Mouse (Mus musculus) heart, embryonic 13.5 days (tissue): ENCODE measurements around the gene Cks1b. TPM values are rescaled to one million over a fixed set of nuclear protein-coding genes. Genes with fewer than 3 reads are reported as not detected.

Experiments used
- ATAC-seq: fragments of 200-750 bp; cut with Nextera tagmentation; 2 replicates; pipeline ENCODE4 v1.8.0; 2017; ENCODE audit warnings: moderate TSS enrichment; ENCODE audit not compliant: insufficient number of reproducible peaks, low FRiP score, low TSS enrichment; ENCODE audit errors: extremely low read depth
- H3K27ac ChIP-seq: fragments of 300-500 bp; sonication (generic); replicated peaks from 2 replicates; pipeline ENCODE4 v1.5.1; 2015; ENCODE audit warnings: moderate library complexity, mild to moderate bottlenecking, inconsistent platforms
- H3K27me3 ChIP-seq: fragments of 300-500 bp; sonication (generic); replicated peaks from 2 replicates; pipeline ENCODE4 v1.6.1; 2015; ENCODE audit warnings: mild to moderate bottlenecking, inconsistent platforms
- H3K36me3 ChIP-seq: fragments of 300-500 bp; sonication (generic); 2 replicates; pipeline ENCODE4 v1.6.1; 2015; ENCODE audit warnings: mild to moderate bottlenecking, inconsistent platforms
- H3K4me1 ChIP-seq: fragments of 300-500 bp; sonication (generic); 2 replicates; pipeline ENCODE4 v1.6.1; 2015; ENCODE audit warnings: inconsistent platforms
- H3K4me2 ChIP-seq: fragments of 300-500 bp; sonication (generic); 2 replicates; pipeline ENCODE4 v1.6.1; 2015; ENCODE audit warnings: inconsistent platforms, mild to moderate bottlenecking, moderate library complexity
- H3K4me3 ChIP-seq: fragments of 300-500 bp; sonication (generic); 2 replicates; pipeline ENCODE4 v1.5.1; 2015; ENCODE audit warnings: moderate library complexity, mild to moderate bottlenecking, inconsistent platforms
- H3K9ac ChIP-seq: fragments of 300-500 bp; sonication (generic); 2 replicates; pipeline ENCODE4 v1.6.1; 2015; ENCODE audit warnings: inconsistent platforms, mild to moderate bottlenecking, moderate library complexity
- H3K9me3 ChIP-seq: fragments of 300-500 bp; sonication (generic); 2 replicates; pipeline ENCODE4 v1.6.1; 2016; ENCODE audit warnings: inconsistent platforms
- WGBS: fragments of 180-500 bp; shearing (Covaris S2); methylation state at CpG from one replicate; pipeline ENCODE4 v1.1.7; 2015; ENCODE audit warnings: mixed read lengths; 5-methylcytosine and 5-hydroxymethylcytosine counted together
- polyA plus RNA-seq: library from polyadenylated mRNA; unstranded; fragments of >200 nt; fragmentation: Nextera tagmentation; extraction: Ambion mirVana; gene quantifications from 2 replicates; pipeline ENCODE4 v1.2.1, GENCODE M21; 2015

Gene Cks1b
- polyA plus RNA-seq, 1 experiment from 2014 or later, result 339 TPM

- Histone ChIP-seq H3K4me3 (no peak overlapping the region), H3K36me3 (no peaks in the 10 kb centered on the region), H3K9me3 (no peaks in the 10 kb centered on the region), H3K27me3 (no peaks in the 10 kb centered on the region), H3K9ac (no peak overlapping the region), H3K27ac (no peak overlapping the region), H3K4me1 (peaks cover 55% of the 10 kb centered on the region), H3K4me2 (no peak overlapping the region)
- ATAC-seq, result no peak
- 67% methylated on average over 17 of the region's 17 CpGs for WGBS
Observed at GRCm38 (mm10) chr3:89386438-89387420, 31.5 kb downstream of the Cks1b start.

GRCm38 (mm10) chr3:89385451-89385850 is 32.7 kb downstream of the Cks1b start:
- no peak overlapping the region for H3K4me2 ChIP-seq
- no peaks in the 10 kb centered on the region for H3K9me3 ChIP-seq
- H3K9ac ChIP-seq, result no peak overlapping the region
- H3K4me3 ChIP-seq, result no peak overlapping the region
- 43% methylated on average over 11 of the region's 11 CpGs for WGBS
- H3K27ac ChIP-seq, result no peak overlapping the region
- H3K36me3 ChIP-seq, result peaks cover 10% of the 10 kb centered on the region
- H3K27me3 ChIP-seq, result no peaks in the 10 kb centered on the region
- no peak for ATAC-seq
- peaks cover 42% of the 10 kb centered on the region for H3K4me1 ChIP-seq

- Histone ChIP-seq H3K27ac (no peak overlapping the region), H3K4me3 (no peak overlapping the region), H3K4me2 (no peak overlapping the region), H3K27me3 (no peaks in the 10 kb centered on the region), H3K4me1 (peaks cover 33% of the 10 kb centered on the region), H3K36me3 (peaks cover 20% of the 10 kb centered on the region), H3K9ac (peak overlapping the region; percentile 28; the same call in 1 of the 2 replicates), H3K9me3 (no peaks in the 10 kb centered on the region)
- WGBS, result 74% methylated on average over 12 of the region's 12 CpGs
- ATAC-seq, result no peak
Observed at GRCm38 (mm10) chr3:89384331-89385076, 33.7 kb downstream of the Cks1b start.

GRCm38 (mm10) chr3:89383651-89384255 is 34.4 kb downstream of the Cks1b start:
- H3K4me1 ChIP-seq, result peaks cover 31% of the 10 kb centered on the region

DNA sequence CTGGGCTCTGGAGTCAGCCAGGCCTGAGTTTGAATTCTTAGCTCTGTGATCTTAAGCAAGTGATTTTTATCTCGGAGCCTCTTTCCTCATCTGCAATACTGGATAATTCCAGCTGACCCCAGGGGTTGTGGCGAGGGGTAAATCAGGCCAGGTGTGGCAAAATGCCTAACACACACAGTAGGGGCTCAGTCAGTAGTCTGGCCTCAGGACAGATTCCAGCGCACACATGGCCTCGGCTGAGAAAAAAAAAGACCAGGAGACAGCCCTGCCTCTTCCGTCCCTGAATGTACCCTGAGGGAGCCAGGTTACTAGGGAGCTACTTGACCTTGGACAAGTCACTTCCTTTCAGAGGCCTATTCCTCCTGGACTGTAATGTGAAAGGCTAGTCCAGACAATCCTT is 35.2 kb downstream of the Cks1b start:
- no peak overlapping the region for H3K27ac ChIP-seq
- H3K9ac ChIP-seq, result no peak overlapping the region
- H3K27me3 ChIP-seq, result no peaks in the 10 kb centered on the region
- no peak for ATAC-seq
- H3K9me3 ChIP-seq, result no peaks in the 10 kb centered on the region
- H3K4me2 ChIP-seq, result no peak overlapping the region
- H3K4me3 ChIP-seq, result no peak overlapping the region
- peaks cover 32% of the 10 kb centered on the region for H3K4me1 ChIP-seq
- peaks cover 26% of the 10 kb centered on the region for H3K36me3 ChIP-seq
- WGBS, result 64% methylated on average over 5 of the region's 5 CpGs

More at GRCm38 (mm10) chr3:89383651-89384255, 34.4 kb downstream of the Cks1b start:
- H3K9ac ChIP-seq, result no peak overlapping the region
- peaks cover 26% of the 10 kb centered on the region for H3K36me3 ChIP-seq
- no peak for ATAC-seq
- H3K4me3 ChIP-seq, result no peak overlapping the region
- H3K4me2 ChIP-seq, result no peak overlapping the region
- no peak overlapping the region for H3K27ac ChIP-seq
- 78% methylated on average over 5 of the region's 5 CpGs for WGBS
- H3K27me3 ChIP-seq, result no peaks in the 10 kb centered on the region
- H3K9me3 ChIP-seq, result no peaks in the 10 kb centered on the region

DNA sequence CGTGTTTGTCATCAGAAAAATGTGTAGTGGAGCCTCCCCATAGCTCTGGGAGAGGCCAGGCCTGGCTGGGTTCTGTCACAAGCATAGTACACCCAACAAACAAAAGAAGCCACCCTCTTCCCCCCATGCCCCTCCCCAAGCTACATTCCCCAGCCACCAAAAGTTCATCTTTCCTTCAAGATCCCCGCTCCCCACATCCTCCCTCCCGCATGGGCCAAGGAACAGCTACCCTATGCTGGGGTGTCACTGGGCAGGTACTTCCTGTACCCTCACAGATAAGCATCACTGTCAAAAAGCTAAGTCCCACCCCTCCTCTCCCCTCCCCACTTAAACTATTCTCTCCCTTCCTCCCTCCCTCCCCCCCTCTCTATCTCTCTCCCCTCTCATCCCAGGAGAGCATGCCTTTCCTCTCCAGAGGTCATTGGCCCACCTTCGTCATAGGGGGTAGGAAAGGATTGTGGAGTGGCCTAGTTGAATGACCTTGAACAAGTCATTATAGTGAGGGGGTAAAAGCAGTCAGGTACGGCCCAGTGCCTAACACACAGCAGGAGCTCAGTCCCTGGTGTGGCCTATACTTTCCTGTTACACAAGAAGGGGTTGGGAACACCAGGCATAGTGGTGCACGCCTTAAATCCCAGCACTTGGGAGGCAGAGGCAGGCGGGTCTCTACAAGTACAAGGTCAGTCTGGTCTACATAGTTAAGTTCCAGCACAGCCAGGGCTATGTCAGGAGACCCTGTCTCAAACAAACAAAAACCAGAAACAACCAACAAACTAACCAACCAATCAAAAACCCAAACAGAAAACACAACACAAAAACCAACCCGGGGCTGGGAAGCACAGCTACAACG is 35.9 kb downstream of the Cks1b start:
- Histone ChIP-seq H3K4me3 (no peak overlapping the region), H3K4me1 (peaks cover 36% of the 10 kb centered on the region), H3K27ac (no peak overlapping the region), H3K9ac (no peak overlapping the region), H3K4me2 (no peak overlapping the region), H3K36me3 (peaks cover 26% of the 10 kb centered on the region), H3K27me3 (no peaks in the 10 kb centered on the region), H3K9me3 (no peaks in the 10 kb centered on the region)
- 79% methylated on average over 9 of the region's 9 CpGs for WGBS
- no peak for ATAC-seq

DNA sequence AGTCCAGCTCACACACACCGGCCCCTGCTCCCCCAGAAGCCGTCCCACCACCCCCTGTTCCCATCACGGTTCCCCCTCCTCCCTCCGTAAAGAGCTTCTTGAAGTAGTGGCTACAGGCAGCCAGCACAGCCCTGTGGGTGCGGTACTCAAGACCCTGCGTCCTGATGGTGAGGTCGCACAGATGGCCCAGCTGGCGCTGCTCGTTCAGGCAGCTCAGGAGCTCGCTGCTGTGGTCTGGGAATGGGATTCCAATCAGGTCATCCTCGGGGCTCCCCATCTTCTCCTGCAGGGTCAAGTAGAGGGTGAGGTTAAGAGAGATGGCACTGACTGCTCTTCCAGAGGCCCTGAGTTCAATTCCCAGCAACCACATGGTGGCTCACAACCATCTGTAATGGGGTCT is 37.0 kb downstream of the Cks1b start:
- Histone ChIP-seq H3K27ac (no peak overlapping the region), H3K4me1 (peaks cover 31% of the 10 kb centered on the region), H3K4me2 (no peak overlapping the region), H3K4me3 (no peak overlapping the region), H3K9ac (no peak overlapping the region), H3K36me3 (peaks cover 26% of the 10 kb centered on the region), H3K9me3 (no peaks in the 10 kb centered on the region), H3K27me3 (no peaks in the 10 kb centered on the region)
- ATAC-seq, result no peak
- WGBS, result 83% methylated on average over 11 of the region's 11 CpGs

DNA sequence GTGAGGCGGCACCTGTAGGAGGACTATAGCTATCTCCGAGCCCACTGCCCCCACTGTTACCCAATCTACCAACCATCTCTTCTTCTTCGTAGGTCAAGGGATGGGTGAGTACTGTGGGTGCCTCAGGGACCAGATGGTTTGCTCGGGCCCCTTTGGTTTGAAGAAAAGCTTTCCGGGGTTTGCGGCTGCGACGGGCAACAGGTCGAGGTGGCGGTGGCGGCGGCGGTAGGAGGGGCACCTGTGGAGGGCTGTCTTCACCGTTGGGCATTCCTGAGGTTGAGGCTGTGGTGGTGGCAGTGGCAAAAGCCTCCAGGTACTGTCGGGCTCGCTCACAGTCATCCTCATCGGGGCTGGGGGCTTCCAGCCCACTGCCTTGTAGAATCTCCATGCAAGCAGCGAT is 37.5 kb downstream of the Cks1b start:
- ATAC-seq, result no peak
- Histone ChIP-seq H3K27me3 (no peaks in the 10 kb centered on the region), H3K27ac (no peak overlapping the region), H3K4me3 (no peak overlapping the region), H3K36me3 (peaks cover 26% of the 10 kb centered on the region), H3K4me1 (peaks cover 31% of the 10 kb centered on the region), H3K9ac (no peak overlapping the region), H3K4me2 (no peak overlapping the region), H3K9me3 (no peaks in the 10 kb centered on the region)
- 89% methylated on average over 18 of the region's 18 CpGs for WGBS

GRCm38 (mm10) chr3:89380291-89380690 is 37.9 kb downstream of the Cks1b start:
- no peaks in the 10 kb centered on the region for H3K27me3 ChIP-seq

DNA sequence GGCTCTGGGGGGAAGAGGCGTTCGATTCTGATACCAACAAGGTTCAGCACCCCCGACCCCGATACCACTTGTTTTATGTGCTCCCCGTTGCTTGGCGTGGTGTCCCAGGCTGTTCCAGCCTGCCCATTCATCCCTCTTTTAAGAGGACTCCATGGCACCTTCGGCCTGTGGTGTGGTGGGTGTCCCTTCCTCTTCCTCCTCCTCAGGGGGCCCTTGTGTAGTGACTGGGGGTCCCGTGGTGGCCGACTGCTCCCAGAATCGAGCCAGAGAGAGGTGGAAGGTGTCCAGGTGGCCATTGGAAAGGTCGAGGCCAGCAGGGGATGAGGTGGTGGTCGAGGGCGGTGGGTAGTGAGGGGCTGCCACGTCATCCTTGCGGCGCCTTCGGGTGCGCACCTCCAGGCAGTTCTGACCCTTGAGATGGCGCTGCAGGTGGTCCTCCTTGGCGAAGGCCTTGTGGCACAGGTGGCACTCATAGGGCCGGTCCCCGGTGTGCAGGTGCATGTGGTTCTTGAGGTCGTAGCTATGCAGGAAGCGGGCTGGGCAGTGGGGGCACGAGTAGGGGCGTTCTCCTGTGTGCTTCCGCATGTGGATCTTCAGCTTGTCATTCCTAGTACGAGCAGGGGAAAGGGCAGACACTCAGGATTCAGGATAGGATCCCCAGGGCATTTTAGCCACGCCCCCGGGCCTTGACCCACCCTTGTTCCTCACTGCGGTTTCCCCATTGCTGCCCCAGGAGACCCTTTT is 38.6 kb downstream of the Cks1b start:
- H3K27ac ChIP-seq, result no peak overlapping the region
- no peaks in the 10 kb centered on the region for H3K27me3 ChIP-seq
- peak overlapping the region; percentile 86; the same call in 1 of the 2 replicates for H3K9ac ChIP-seq
- no peak overlapping the region for H3K4me3 ChIP-seq
- 87% methylated on average over 31 of the region's 31 CpGs for WGBS
- ATAC-seq, result no peak
- peaks cover 26% of the 10 kb centered on the region for H3K36me3 ChIP-seq
- no peaks in the 10 kb centered on the region for H3K9me3 ChIP-seq
- peak overlapping the region; percentile 87; the same call in 1 of the 2 replicates for H3K4me2 ChIP-seq
- H3K4me1 ChIP-seq, result peaks cover 21% of the 10 kb centered on the region

More at GRCm38 (mm10) chr3:89380291-89380690, 37.9 kb downstream of the Cks1b start:
- no peak for ATAC-seq
- Histone ChIP-seq H3K9me3 (no peaks in the 10 kb centered on the region), H3K4me2 (no peak overlapping the region), H3K9ac (no peak overlapping the region), H3K4me1 (peaks cover 28% of the 10 kb centered on the region), H3K36me3 (peaks cover 26% of the 10 kb centered on the region), H3K4me3 (no peak overlapping the region), H3K27ac (no peak overlapping the region)
- 94% methylated on average over 14 of the region's 14 CpGs for WGBS
